Mouse (Mus musculus): ENCODE results near the gene Rhbdl3. TPM values are rescaled to one million over a fixed set of nuclear protein-coding genes. Genes with fewer than 3 reads are reported as not detected.

The Rhbdl3 gene
- total RNA-seq (2021) = 10 to 100 TPM; 27.4 to 28.3 TPM

- DNase-seq (ENCODE audit: extremely low spot score in 1 of 2, low spot score in 1 of 2) = peak; percentile 57 to 64
Measured at GRCm38 (mm10) chr11:80300551-80301315, at the start of gene Rhbdl3. Rhbdl3 (plus strand) TSS chr11:80300912.

- no peak for DNase-seq (ENCODE audit: extremely low spot score in 1 of 2, low spot score in 1 of 2)
Measured at GRCm38 (mm10) chr11:80264137-80264536, 36.6 kb upstream of the Rhbdl3 start.

DNA sequence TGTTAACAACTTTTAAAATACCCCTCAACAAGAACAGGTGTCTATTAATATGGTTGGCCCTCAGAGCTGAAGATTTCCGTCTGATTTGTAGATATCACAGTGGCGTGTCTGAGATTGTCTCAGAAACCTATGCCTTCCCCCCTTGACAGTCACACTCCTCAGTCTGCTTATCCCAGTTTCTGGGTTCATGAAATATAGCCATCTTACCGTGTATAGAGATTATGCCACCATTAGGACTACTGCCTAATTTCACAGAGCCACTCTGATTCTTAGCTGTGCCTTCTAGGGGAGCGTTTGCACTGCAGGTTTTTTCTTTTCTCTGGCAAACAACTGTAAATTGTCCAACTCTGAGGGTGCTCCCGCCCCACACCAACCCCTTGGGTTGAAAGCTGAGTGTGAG is 29.6 kb upstream of the Rhbdl3 start:
- DNase-seq (ENCODE audit: extremely low spot score in 1 of 2, low spot score in 1 of 2) = no peak

DNA sequence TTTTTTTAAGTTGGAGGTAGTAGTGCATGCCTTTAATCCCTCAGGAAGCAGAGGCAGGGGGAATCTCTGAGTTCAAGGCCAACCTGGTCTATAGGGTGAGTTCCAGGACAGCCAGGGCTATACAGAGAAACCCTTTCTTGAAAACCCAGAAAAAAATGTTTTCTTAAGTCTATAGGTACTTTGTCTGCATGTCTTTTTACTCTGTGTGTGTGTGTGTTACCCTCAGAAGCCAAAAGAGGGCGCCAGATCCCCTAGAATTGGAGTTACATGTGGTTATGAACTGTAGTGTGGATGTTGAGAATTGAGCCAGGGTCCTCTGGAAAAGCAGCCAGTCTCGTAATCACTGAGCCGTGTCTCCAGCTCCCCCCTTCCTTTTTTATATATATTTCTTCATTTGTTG is 25.7 kb upstream of the Rhbdl3 start:
- DNase-seq (ENCODE audit: extremely low spot score in 1 of 2, low spot score in 1 of 2) = no peak

DNA sequence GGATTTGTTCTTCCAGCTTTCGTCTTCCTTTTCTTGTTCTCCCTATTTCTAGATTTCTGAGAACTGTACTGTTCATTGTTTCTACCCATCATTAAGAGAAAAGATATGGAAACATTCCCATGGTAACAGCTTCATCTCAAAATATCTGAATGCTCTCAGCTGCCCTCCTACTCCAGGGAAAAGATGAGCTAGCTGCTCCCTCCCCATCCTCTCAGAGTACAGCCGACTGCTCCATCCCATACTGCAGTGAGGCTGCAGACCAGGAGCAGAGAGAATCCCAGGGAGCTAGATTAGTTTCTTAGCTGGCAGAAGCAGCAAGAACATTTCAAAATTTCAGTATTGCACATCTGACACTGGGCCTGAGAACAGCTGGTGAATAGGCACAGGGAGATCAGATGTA is 22.7 kb upstream of the Rhbdl3 start:
- DNase-seq (ENCODE audit: extremely low spot score in 1 of 2, low spot score in 1 of 2) = no peak

- no peak for DNase-seq (ENCODE audit: extremely low spot score in 1 of 2, low spot score in 1 of 2)
Measured at GRCm38 (mm10) chr11:80283786-80284185, 16.9 kb upstream of the Rhbdl3 start.

- DNase-seq (ENCODE audit: extremely low spot score in 1 of 2, low spot score in 1 of 2) = no peak
Measured at GRCm38 (mm10) chr11:80284641-80285040, 16.1 kb upstream of the Rhbdl3 start.

GRCm38 (mm10) chr11:80287150-80287549 is 13.6 kb upstream of the Rhbdl3 start:
- peak; percentile 48 to 69 for DNase-seq (ENCODE audit: extremely low spot score in 1 of 2, low spot score in 1 of 2)

DNA sequence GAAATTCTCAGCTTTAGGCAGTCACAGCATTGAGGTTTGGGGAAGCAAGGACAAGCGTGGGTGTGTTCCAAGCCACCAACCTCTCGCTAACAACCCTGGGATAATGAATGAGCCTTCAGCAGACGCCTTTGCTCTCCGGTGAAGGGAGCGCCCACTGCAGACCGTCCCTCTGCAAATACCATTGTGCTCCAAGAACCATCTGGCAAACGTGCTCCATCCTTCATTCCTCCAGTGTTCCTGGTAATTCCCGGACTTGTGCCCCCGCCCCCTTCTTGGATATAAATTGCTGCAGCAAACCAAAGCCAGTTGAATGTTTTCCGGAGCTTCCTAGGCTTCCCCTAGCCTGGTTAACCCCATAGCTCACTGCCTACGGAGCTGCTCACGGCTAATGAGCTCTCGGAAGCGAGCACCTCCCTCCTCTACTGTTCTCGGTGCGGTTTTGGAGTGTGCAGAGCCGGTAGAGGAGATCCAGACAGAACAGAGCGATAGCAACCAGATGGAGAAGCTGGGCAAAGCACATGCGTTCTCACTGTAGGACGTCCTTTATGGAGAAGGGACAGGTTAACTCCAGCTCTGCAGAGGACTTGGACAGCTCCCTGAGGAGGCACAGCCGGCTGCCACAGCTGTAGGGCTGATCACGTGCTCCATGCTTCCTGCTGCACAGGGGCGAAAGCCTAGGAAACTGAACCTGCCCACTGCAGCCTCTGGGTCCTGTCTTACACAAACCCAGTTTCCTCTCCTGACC is 10.8 kb upstream of the Rhbdl3 start:
- DNase-seq (ENCODE audit: extremely low spot score in 1 of 2, low spot score in 1 of 2) = peak in 1 of 2 experiments; percentile 40

DNA sequence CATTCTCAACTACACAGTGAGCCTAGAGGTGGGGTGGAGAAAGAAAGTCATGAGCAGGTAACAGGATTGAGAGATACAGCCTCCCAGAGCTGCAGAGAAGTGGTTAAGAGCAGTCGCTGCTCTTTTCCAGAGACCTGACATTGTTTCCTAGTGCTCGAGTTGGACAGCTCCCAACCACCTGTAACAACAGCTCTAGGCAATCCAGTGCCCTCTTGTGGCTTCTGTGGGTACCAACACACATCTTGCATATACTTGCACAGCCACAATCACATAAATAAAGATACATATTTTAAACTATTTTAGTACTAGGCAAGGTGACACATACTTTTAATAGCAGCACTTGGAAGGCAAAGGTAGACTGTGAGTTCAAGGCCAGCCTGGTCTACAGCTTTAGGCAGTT is 9.7 kb upstream of the Rhbdl3 start:
- no peak for DNase-seq (ENCODE audit: extremely low spot score in 1 of 2, low spot score in 1 of 2)

GRCm38 (mm10) chr11:80292463-80292862 is 8.2 kb upstream of the Rhbdl3 start:
- no peak for DNase-seq (ENCODE audit: extremely low spot score in 1 of 2, low spot score in 1 of 2)

- no peak for DNase-seq (ENCODE audit: extremely low spot score in 1 of 2, low spot score in 1 of 2)
Measured at GRCm38 (mm10) chr11:80295066-80295465, 5.6 kb upstream of the Rhbdl3 start.

DNA sequence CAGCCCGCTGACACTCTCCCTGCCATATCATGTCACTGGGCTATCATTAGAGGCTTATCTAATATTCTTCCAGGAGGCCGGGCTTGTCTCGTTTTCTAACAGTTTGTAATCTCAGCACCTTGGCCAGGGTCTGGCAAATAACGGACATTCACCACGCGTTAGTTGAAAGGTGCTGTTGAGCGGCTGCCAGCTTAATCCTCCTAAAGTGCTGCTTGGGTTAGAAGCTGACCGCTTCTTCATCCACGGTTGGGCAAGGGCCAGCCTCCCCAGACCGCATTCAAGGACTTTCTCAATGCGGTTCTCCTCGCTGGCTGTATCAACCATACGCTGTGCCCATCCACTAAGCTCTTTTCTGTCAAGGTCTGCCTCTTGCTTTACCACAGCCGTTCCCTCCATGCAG is 4.9 kb upstream of the Rhbdl3 start:
- DNase-seq (ENCODE audit: extremely low spot score in 1 of 2, low spot score in 1 of 2) = no peak

GRCm38 (mm10) chr11:80299513-80300235 is 1.0 kb upstream of the Rhbdl3 start:
- DNase-seq (ENCODE audit: extremely low spot score in 1 of 2, low spot score in 1 of 2) = no peak

DNA sequence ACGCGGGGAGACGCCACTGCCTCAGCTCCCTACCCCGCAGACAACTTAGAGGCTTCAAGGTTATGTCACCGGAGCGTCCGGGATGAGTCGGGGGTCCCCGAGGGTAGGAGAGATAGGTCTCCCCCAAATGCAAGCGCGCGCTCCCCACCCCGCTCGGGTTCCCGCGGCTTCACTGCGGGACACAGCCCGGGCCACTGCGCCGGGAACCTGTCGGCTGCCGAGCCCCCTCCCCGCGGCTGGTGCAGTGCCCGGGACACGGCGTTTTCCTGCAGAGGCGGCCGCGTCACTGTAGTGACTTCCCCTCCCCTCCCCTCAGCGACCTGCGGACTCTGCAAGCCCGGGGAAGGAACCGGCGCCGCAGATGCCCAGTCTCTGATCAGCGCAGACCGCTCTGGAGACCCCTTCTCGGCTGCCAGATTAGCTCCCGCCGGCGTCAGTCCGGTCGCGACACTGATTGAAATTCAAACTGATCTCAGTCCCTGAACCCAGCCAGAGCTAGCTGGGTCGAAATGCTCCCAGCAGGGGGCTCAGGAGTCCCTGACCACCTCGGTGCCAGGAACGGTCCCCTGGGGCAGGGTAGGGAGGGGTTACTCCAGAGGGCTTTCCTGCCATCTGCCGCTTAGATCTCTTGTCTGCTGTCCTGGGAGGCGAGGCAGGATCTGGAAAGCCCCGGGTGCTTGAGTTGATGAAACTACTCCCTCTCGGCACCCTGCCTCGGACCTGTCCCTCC is 769 bp downstream of the Rhbdl3 start:
- peak in 1 of 2 experiments; percentile 36 for DNase-seq (ENCODE audit: extremely low spot score in 1 of 2, low spot score in 1 of 2)

DNA sequence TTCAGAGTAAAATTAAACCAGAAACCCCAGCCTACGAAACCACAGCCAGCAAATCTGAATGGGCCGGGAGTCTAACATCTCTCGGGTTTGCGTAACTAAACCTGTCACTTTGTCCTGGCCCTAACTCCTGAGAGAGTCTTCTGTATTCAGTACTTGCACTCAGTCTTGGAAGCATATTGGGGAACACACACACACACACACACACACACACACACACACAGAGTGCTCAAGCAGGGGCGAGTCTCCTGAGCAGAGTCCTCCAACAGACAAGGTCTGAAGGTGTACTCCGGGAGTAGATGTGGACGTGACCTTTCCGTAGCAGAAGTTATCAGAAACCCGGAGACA is 1.3 kb downstream of the Rhbdl3 start:
- no peak for DNase-seq (ENCODE audit: extremely low spot score in 1 of 2, low spot score in 1 of 2)

DNA sequence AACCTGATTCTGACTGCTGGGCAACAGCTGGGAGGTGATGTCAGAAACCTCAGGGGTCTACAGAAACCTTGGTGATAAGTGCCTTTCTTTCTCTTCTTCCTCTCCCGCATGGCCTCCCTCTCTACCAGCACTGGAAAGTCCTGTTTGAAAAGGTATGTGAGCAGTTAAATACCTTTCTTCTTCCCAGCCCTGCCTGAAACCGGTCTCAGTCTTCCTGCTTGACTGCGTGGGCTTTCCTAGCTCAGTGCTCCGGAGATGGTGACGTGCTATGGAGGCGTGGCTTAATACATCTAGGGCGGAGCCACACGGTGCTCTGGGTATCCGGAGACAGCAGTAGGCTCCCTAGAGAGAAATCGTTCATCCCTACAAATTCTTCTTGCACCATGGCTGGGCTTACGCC is 1.8 kb downstream of the Rhbdl3 start:
- DNase-seq (ENCODE audit: extremely low spot score in 1 of 2, low spot score in 1 of 2) = peak; percentile 37 to 56

GRCm38 (mm10) chr11:80303746-80304145 is 3.0 kb downstream of the Rhbdl3 start:
- no peak for DNase-seq (ENCODE audit: extremely low spot score in 1 of 2, low spot score in 1 of 2)

- peak; percentile 44 to 45 for DNase-seq (ENCODE audit: extremely low spot score in 1 of 2, low spot score in 1 of 2)
Measured at GRCm38 (mm10) chr11:80304846-80305245, 4.1 kb downstream of the Rhbdl3 start.

DNA sequence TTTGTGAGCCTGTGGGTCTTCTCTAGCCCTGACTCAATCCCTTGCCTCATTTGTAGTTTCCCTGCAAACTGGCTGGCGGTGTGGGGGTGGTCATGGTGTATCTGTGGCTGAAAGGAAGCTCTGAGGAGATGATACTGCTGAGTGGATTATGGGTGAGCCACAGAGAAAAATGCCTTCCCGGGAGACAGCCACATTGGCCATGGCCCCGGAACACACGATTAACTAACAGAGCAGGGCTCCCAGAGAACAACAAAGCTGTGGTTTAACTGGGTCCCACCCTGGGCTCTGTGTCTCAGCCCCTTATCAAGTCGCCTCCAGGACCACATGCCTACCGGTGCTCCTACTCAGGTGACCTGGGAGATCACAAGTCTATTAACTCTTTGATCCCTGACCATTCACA is 7.8 kb downstream of the Rhbdl3 start:
- no peak for DNase-seq (ENCODE audit: extremely low spot score in 1 of 2, low spot score in 1 of 2)

DNA sequence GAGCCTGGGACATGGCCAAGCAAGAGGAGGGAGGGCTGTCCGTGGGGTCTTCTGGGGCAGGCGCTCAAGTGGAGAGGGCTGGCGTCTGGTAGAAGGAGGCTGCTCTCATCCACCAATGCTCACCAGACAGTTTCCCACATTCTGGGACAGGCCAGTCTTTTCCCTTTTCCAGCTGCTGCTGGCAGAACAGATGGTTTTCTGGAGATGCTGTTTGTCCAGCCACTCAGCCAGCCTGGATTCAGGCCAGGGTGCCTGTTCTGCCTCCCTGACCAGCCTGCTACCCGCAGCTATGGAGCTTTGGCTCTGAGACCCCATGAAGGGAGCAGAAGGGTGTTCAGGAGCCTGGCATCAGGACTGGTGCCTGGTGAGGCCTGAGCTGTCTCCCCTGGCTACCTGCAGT is 10.6 kb downstream of the Rhbdl3 start:
- DNase-seq (ENCODE audit: extremely low spot score in 1 of 2, low spot score in 1 of 2) = no peak
